Comparison of ENCODE assay signal across 22 mouse cellular contexts in genomic region chr13:47910531-47910910, GRCm38 (mm10).
DNase-seq lines count a peak whose midpoint lies in the region; ATAC-seq and TF ChIP-seq lines count a peak whose summit lies in the region.
"Had no signal": no experiment of that assay in that cellular context is flagged by ENCODE, and none has a peak within 500 bp of the region (broad histone marks: within the 10 kb centered on the region; RNA-seq: fewer than 3 reads in every experiment).

No protein-coding gene starts in this region.

- no peak for TF ChIP-seq POLR2A in brain, embryonic 14.5 days (IDR thresholded peaks at IDR 0.05; ENCODE audit: borderline replicate concordance, extremely low read depth, insufficient read depth, insufficient read length, poor library complexity, severe bottlenecking)
- no peak for TF ChIP-seq POLR2A in lung, adult 2 months (IDR thresholded peaks at IDR 0.05; ENCODE audit: borderline replicate concordance, extremely low read depth, low read depth, low read length)

- no peak for ATAC-seq in forebrain, embryonic 14.5 days
- no peak for ATAC-seq in forebrain, embryonic 15.5 days (replicated peaks)
- ATAC-seq in hindbrain, embryonic 13.5 days (ENCODE audit: low FRiP score), result peak; percentile 24; the same call in 1 of the 2 replicates
- no peak for ATAC-seq in hindbrain, embryonic 12.5 days (ENCODE audit: low FRiP score)
- ATAC-seq: inflammation-experienced regulatory T-cells, adult 6 months had no signal

- H3K9ac ChIP-seq in forebrain, embryonic 14.5 days (ENCODE audit: low read length), result no peak overlapping the region
- H3K9ac ChIP-seq in forebrain, embryonic 15.5 days (replicated peaks), result no peak overlapping the region
- no peak overlapping the region for H3K9ac ChIP-seq in hindbrain, embryonic 13.5 days
- no peak overlapping the region for H3K9ac ChIP-seq in hindbrain, embryonic 12.5 days
- H3K9ac ChIP-seq: embryonic facial prominence, embryonic 13.5 days; liver, embryonic 14.5 days; lung, embryonic 14.5 days; midbrain, embryonic 12.5 days had no signal

- TF ChIP-seq CTCF in brain, embryonic 14.5 days (IDR thresholded peaks at IDR 0.05; ENCODE audit: borderline replicate concordance, extremely low read depth, insufficient read depth, insufficient read length), result no peak
- TF ChIP-seq CTCF in lung, adult 2 months (IDR thresholded peaks at IDR 0.05; ENCODE audit: insufficient read depth, low read length), result no peak

- peak; percentile 58 for DNase-seq in forebrain, embryonic 14.5 days (ENCODE audit: low spot score)
- peak; percentile 13 for DNase-seq in layer of hippocampus, adult 9-11 months
- no peak for DNase-seq in layer of hippocampus, adult 18-20 months (ENCODE audit: low spot score in 2 of 2)
- peak; percentile 75 for DNase-seq in brain, embryonic 14.5 days (ENCODE audit: low read depth)
- DNase-seq in lung, adult 2 months, result no peak
- DNase-seq: cerebellum, adult 11 months; kidney, adult 11 months; kidney, postnatal 14 days; liver; lung, embryonic 14.5 days; lung, postnatal 36 days; thymus, adult 2 months; thymus, postnatal 36 days had no signal

- peak overlapping the region; percentile 41; the same call in 1 of the 2 replicates for H3K27ac ChIP-seq in forebrain, embryonic 14.5 days (ENCODE audit: low read depth, low read length)
- no peak overlapping the region for H3K27ac ChIP-seq in forebrain, embryonic 15.5 days (replicated peaks)
- H3K27ac ChIP-seq in hindbrain, embryonic 13.5 days, result peak overlapping the region; percentile 3; the same call in 1 of the 2 replicates
- no peak overlapping the region for H3K27ac ChIP-seq in hindbrain, embryonic 12.5 days
- H3K27ac ChIP-seq: embryonic facial prominence, embryonic 13.5 days; liver, embryonic 14.5 days; midbrain, embryonic 12.5 days had no signal

- 51% methylated on average over 3 of the region's 3 CpGs for WGBS in forebrain, embryonic 14.5 days
- 40% methylated on average over 3 of the region's 3 CpGs for WGBS in forebrain, embryonic 15.5 days
- WGBS in hindbrain, embryonic 13.5 days, result 54% methylated on average over 3 of the region's 3 CpGs
- WGBS in hindbrain, embryonic 12.5 days, result 74% methylated on average over 3 of the region's 3 CpGs
- WGBS in lung, adult 2 months, result 63% methylated on average over 3 of the region's 3 CpGs

- H3K4me3 ChIP-seq in forebrain, embryonic 14.5 days (ENCODE audit: low read depth, low read length), result no peak overlapping the region
- no peak overlapping the region for H3K4me3 ChIP-seq in forebrain, embryonic 15.5 days
- no peak overlapping the region for H3K4me3 ChIP-seq in hindbrain, embryonic 13.5 days
- H3K4me3 ChIP-seq in hindbrain, embryonic 12.5 days, result no peak overlapping the region
- H3K4me3 ChIP-seq in lung, adult 2 months (replicated peaks; ENCODE audit: extremely low read depth, low read depth, low read length), result no peak overlapping the region
- H3K4me3 ChIP-seq: embryonic facial prominence, embryonic 13.5 days; erythroblast, embryonic 14.5 days; midbrain, embryonic 12.5 days had no signal

- no peaks in the 10 kb centered on the region for H3K27me3 ChIP-seq in forebrain, embryonic 14.5 days (replicated peaks; ENCODE audit: control insufficient read depth, insufficient read depth, low read length)
- no peaks in the 10 kb centered on the region for H3K27me3 ChIP-seq in forebrain, embryonic 15.5 days
- H3K27me3 ChIP-seq in hindbrain, embryonic 13.5 days, result no peaks in the 10 kb centered on the region
- no peaks in the 10 kb centered on the region for H3K27me3 ChIP-seq in hindbrain, embryonic 12.5 days
- H3K27me3 ChIP-seq: embryonic facial prominence, embryonic 13.5 days; midbrain, embryonic 12.5 days had no signal

- H3K4me1 ChIP-seq in forebrain, embryonic 14.5 days (ENCODE audit: control insufficient read depth, insufficient read depth, low read length), result peaks cover 9% of the 10 kb centered on the region; the same call in 1 of the 2 replicates
- H3K4me1 ChIP-seq in forebrain, embryonic 15.5 days, result peaks cover 10% of the 10 kb centered on the region; the same call in 1 of the 2 replicates
- peaks cover 10% of the 10 kb centered on the region; the same call in 1 of the 2 replicates for H3K4me1 ChIP-seq in hindbrain, embryonic 13.5 days (replicated peaks)
- H3K4me1 ChIP-seq in hindbrain, embryonic 12.5 days, result no peaks in the 10 kb centered on the region
- no peaks in the 10 kb centered on the region for H3K4me1 ChIP-seq in lung, adult 2 months (ENCODE audit: control insufficient read depth, insufficient read depth, low read length)
- H3K4me1 ChIP-seq: midbrain, embryonic 12.5 days had no signal

- H3K9me3 ChIP-seq in forebrain, embryonic 14.5 days (replicated peaks; ENCODE audit: control insufficient read depth, low read length), result no peaks in the 10 kb centered on the region
- no peaks in the 10 kb centered on the region for H3K9me3 ChIP-seq in forebrain, embryonic 15.5 days
- no peaks in the 10 kb centered on the region; the same call in 1 of the 2 replicates for H3K9me3 ChIP-seq in hindbrain, embryonic 13.5 days
- no peaks in the 10 kb centered on the region for H3K9me3 ChIP-seq in hindbrain, embryonic 12.5 days (replicated peaks)
- H3K9me3 ChIP-seq: embryonic facial prominence, embryonic 13.5 days; midbrain, embryonic 12.5 days had no signal

- no peak overlapping the region for H3K4me2 ChIP-seq in forebrain, embryonic 14.5 days (ENCODE audit: low read length)
- H3K4me2 ChIP-seq in forebrain, embryonic 15.5 days (replicated peaks), result no peak overlapping the region
- no peak overlapping the region for H3K4me2 ChIP-seq in hindbrain, embryonic 13.5 days
- H3K4me2 ChIP-seq in hindbrain, embryonic 12.5 days (replicated peaks), result no peak overlapping the region
- H3K4me2 ChIP-seq: embryonic facial prominence, embryonic 13.5 days; lung, embryonic 14.5 days; midbrain, embryonic 12.5 days had no signal

- H3K36me3 ChIP-seq in forebrain, embryonic 14.5 days (ENCODE audit: control insufficient read depth, insufficient read depth, low read length), result no peaks in the 10 kb centered on the region
- no peaks in the 10 kb centered on the region for H3K36me3 ChIP-seq in forebrain, embryonic 15.5 days
- no peaks in the 10 kb centered on the region for H3K36me3 ChIP-seq in hindbrain, embryonic 13.5 days
- no peaks in the 10 kb centered on the region for H3K36me3 ChIP-seq in hindbrain, embryonic 12.5 days
- H3K36me3 ChIP-seq: embryonic facial prominence, embryonic 13.5 days; G1E; midbrain, embryonic 12.5 days had no signal

Comparison
In these comparisons a context has a peak if more than half of its experiments do, and no peak if none do; other contexts are left out.
1. DNase-seq: peak in forebrain, embryonic 14.5 days (single experiment), layer of hippocampus, adult 9-11 months (single experiment) and brain, embryonic 14.5 days (single experiment); none in layer of hippocampus, adult 18-20 months (0 of 2) and lung, adult 2 months (single experiment).
2. H3K27ac ChIP-seq: peak in forebrain, embryonic 14.5 days (single experiment) and hindbrain, embryonic 13.5 days (single experiment); none in forebrain, embryonic 15.5 days (single experiment) and hindbrain, embryonic 12.5 days (single experiment).